Mouse (Mus musculus): ENCODE results near the gene C1qtnf6. TPM values are rescaled to one million over a fixed set of nuclear protein-coding genes. Genes with fewer than 3 reads are reported as not detected.

Gene C1qtnf6
- total and polyA plus RNA-seq, 3 experiments = 0.11 TPM; not detected in 2

- H3K4me3 ChIP-seq (ENCODE audit: low read depth, low read length) = no peak overlapping the region
- no peaks in the 10 kb centered on the region for H3K9me3 ChIP-seq (replicated peaks)
- TF ChIP-seq GATA2 (IDR thresholded peaks at IDR 0.05; ENCODE audit: borderline replicate concordance, low read depth, low read length) (no peak), GATA1 (IDR thresholded peaks at IDR 0.05; ENCODE audit: borderline replicate concordance, low read length) (no peak), TAL1 (conservative IDR thresholded peaks at IDR 0.05; ENCODE audit: low read depth, low read length) (no peak), CTCF (IDR thresholded peaks at IDR 0.05; ENCODE audit: low read depth, low read length) (no peak), POLR2AphosphoS5 (IDR thresholded peaks at IDR 0.05; ENCODE audit: insufficient replicate concordance, low read depth, low read length) (no peak)
- peaks cover 7% of the 10 kb centered on the region for H3K4me1 ChIP-seq (ENCODE audit: insufficient read depth, low read depth, low read length)
- H3K36me3 ChIP-seq (replicated peaks) = no peaks in the 10 kb centered on the region
- H3K27me3 ChIP-seq (ENCODE audit: insufficient read depth, low read length) = peaks cover 56% of the 10 kb centered on the region
- no peak for DNase-seq (ENCODE audit: low spot score)
- no peak for ATAC-seq (ENCODE audit: extremely low read depth, insufficient number of reproducible peaks, low FRiP score, poor library complexity, severe bottlenecking)
These were observed 170 bp upstream of the C1qtnf6 start for GRCm38 (mm10) chr15:78531451-78531720.

- Histone ChIP-seq H3K4me1 (ENCODE audit: insufficient read depth, low read depth, low read length) (peaks cover 7% of the 10 kb centered on the region), H3K9me3 (replicated peaks) (no peaks in the 10 kb centered on the region), H3K36me3 (replicated peaks) (no peaks in the 10 kb centered on the region), H3K4me3 (ENCODE audit: low read depth, low read length) (no peak overlapping the region), H3K27me3 (ENCODE audit: insufficient read depth, low read length) (peaks cover 59% of the 10 kb centered on the region)
- TF ChIP-seq POLR2AphosphoS5 (IDR thresholded peaks at IDR 0.05; ENCODE audit: insufficient replicate concordance, low read depth, low read length) = no peak
- no peak for TF ChIP-seq TAL1 (conservative IDR thresholded peaks at IDR 0.05; ENCODE audit: low read depth, low read length)
- TF ChIP-seq GATA2 (IDR thresholded peaks at IDR 0.05; ENCODE audit: borderline replicate concordance, low read depth, low read length) = no peak
- TF ChIP-seq CTCF (IDR thresholded peaks at IDR 0.05; ENCODE audit: low read depth, low read length) = no peak
- no peak for TF ChIP-seq GATA1 (IDR thresholded peaks at IDR 0.05; ENCODE audit: borderline replicate concordance, low read length)
- DNase-seq (ENCODE audit: low spot score) = no peak
- ATAC-seq (ENCODE audit: extremely low read depth, insufficient number of reproducible peaks, low FRiP score, poor library complexity, severe bottlenecking) = no peak
These were observed 1.1 kb downstream of the C1qtnf6 start for GRCm38 (mm10) chr15:78530141-78530540.

GRCm38 (mm10) chr15:78529428-78529990 lies 1.7 kb downstream of the C1qtnf6 start:
- Histone ChIP-seq H3K4me1 (ENCODE audit: insufficient read depth, low read depth, low read length) (peaks cover 7% of the 10 kb centered on the region), H3K27me3 (ENCODE audit: insufficient read depth, low read length) (peaks cover 61% of the 10 kb centered on the region), H3K36me3 (replicated peaks) (no peaks in the 10 kb centered on the region), H3K9me3 (replicated peaks) (no peaks in the 10 kb centered on the region), H3K4me3 (ENCODE audit: low read depth, low read length) (no peak overlapping the region)
- ATAC-seq (ENCODE audit: extremely low read depth, insufficient number of reproducible peaks, low FRiP score, poor library complexity, severe bottlenecking) = no peak
- no peak for DNase-seq (ENCODE audit: low spot score)
- TF ChIP-seq GATA2 (IDR thresholded peaks at IDR 0.05; ENCODE audit: borderline replicate concordance, low read depth, low read length) (no peak), CTCF (IDR thresholded peaks at IDR 0.05; ENCODE audit: low read depth, low read length) (no peak), TAL1 (conservative IDR thresholded peaks at IDR 0.05; ENCODE audit: low read depth, low read length) (no peak), POLR2AphosphoS5 (IDR thresholded peaks at IDR 0.05; ENCODE audit: insufficient replicate concordance, low read depth, low read length) (no peak), GATA1 (IDR thresholded peaks at IDR 0.05; ENCODE audit: borderline replicate concordance, low read length) (no peak)

- Histone ChIP-seq H3K4me1 (ENCODE audit: insufficient read depth, low read depth, low read length) (peaks cover 7% of the 10 kb centered on the region), H3K9me3 (replicated peaks) (no peaks in the 10 kb centered on the region), H3K36me3 (replicated peaks) (no peaks in the 10 kb centered on the region), H3K27me3 (ENCODE audit: insufficient read depth, low read length) (peaks cover 57% of the 10 kb centered on the region), H3K4me3 (ENCODE audit: low read depth, low read length) (no peak overlapping the region)
- TF ChIP-seq POLR2AphosphoS5 (IDR thresholded peaks at IDR 0.05; ENCODE audit: insufficient replicate concordance, low read depth, low read length) = no peak
- TF ChIP-seq GATA1 (IDR thresholded peaks at IDR 0.05; ENCODE audit: borderline replicate concordance, low read length) = no peak
- no peak for TF ChIP-seq TAL1 (conservative IDR thresholded peaks at IDR 0.05; ENCODE audit: low read depth, low read length)
- no peak for TF ChIP-seq CTCF (IDR thresholded peaks at IDR 0.05; ENCODE audit: low read depth, low read length)
- TF ChIP-seq GATA2 (IDR thresholded peaks at IDR 0.05; ENCODE audit: borderline replicate concordance, low read depth, low read length) = no peak
- ATAC-seq (ENCODE audit: extremely low read depth, insufficient number of reproducible peaks, low FRiP score, poor library complexity, severe bottlenecking) = no peak
- DNase-seq (ENCODE audit: low spot score) = no peak
These were observed 2.3 kb downstream of the C1qtnf6 start for GRCm38 (mm10) chr15:78528726-78529411.

GRCm38 (mm10) chr15:78527973-78528372 lies 3.2 kb downstream of the C1qtnf6 start:
- Histone ChIP-seq H3K36me3 (replicated peaks) (no peaks in the 10 kb centered on the region), H3K9me3 (replicated peaks) (no peaks in the 10 kb centered on the region), H3K4me1 (ENCODE audit: insufficient read depth, low read depth, low read length) (peaks cover 7% of the 10 kb centered on the region), H3K4me3 (ENCODE audit: low read depth, low read length) (no peak overlapping the region), H3K27me3 (ENCODE audit: insufficient read depth, low read length) (peaks cover 62% of the 10 kb centered on the region)
- no peak for DNase-seq (ENCODE audit: low spot score)
- ATAC-seq (ENCODE audit: extremely low read depth, insufficient number of reproducible peaks, low FRiP score, poor library complexity, severe bottlenecking) = no peak
- TF ChIP-seq GATA2 (IDR thresholded peaks at IDR 0.05; ENCODE audit: borderline replicate concordance, low read depth, low read length) = no peak
- no peak for TF ChIP-seq TAL1 (conservative IDR thresholded peaks at IDR 0.05; ENCODE audit: low read depth, low read length)

- ATAC-seq (ENCODE audit: extremely low read depth, insufficient number of reproducible peaks, low FRiP score, poor library complexity, severe bottlenecking) = no peak
- H3K4me1 ChIP-seq (ENCODE audit: insufficient read depth, low read depth, low read length) = peaks cover 6% of the 10 kb centered on the region
- TF ChIP-seq POLR2AphosphoS5 (IDR thresholded peaks at IDR 0.05; ENCODE audit: insufficient replicate concordance, low read depth, low read length) = no peak
- no peak for TF ChIP-seq GATA2 (IDR thresholded peaks at IDR 0.05; ENCODE audit: borderline replicate concordance, low read depth, low read length)
- H3K9me3 ChIP-seq (replicated peaks) = no peaks in the 10 kb centered on the region
- no peaks in the 10 kb centered on the region for H3K36me3 ChIP-seq (replicated peaks)
- no peak for DNase-seq (ENCODE audit: low spot score)
- H3K4me3 ChIP-seq (ENCODE audit: low read depth, low read length) = no peak overlapping the region
- H3K27me3 ChIP-seq (ENCODE audit: insufficient read depth, low read length) = peaks cover 64% of the 10 kb centered on the region
These were observed 7.1 kb downstream of the C1qtnf6 start for GRCm38 (mm10) chr15:78524163-78524562.

Data from G1E (cell line).